Comparison of ENCODE assay signal across 22 mouse cellular contexts in the genomic region with DNA sequence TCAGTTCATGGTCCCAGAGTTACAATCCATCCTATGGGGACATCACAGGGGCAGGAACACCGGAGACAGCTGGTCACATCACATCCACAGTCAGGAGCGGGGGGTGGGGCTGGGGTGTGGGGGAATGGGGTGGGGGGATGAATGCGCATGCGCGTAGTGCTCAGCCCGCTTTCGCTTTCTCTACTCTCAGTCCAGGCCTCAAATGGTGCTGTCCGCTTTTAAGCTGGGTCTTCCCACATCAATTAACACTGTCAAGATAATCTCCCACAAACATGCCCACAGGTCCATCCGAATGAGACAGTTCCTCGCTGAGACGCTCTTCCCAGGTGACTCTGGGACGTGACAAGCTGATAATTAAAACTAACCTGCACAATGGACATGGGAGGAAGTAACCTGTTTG. TPM values are rescaled to one million over a fixed set of nuclear protein-coding genes. Genes with fewer than 3 reads are reported as not detected.
DNase-seq lines count a peak whose midpoint lies in the region; ATAC-seq and TF ChIP-seq lines count a peak whose summit lies in the region.
"Had no signal": no experiment of that assay in that cellular context is flagged by ENCODE, and none has a peak within 500 bp of the region (broad histone marks: within the 10 kb centered on the region; RNA-seq: fewer than 3 reads in every experiment).

No protein-coding gene starts in this region.

- H3K4me3 ChIP-seq in testis, adult 2 months (ENCODE audit: control insufficient read depth, low read depth, low read length), result peak overlapping the region; percentile 57
- H3K4me3 ChIP-seq in intestine, embryonic 16.5 days (ENCODE audit: low read length), result no peak overlapping the region
- H3K4me3 ChIP-seq: embryonic facial prominence, embryonic 15.5 days; erythroblast, embryonic 14.5 days; forebrain, embryonic 10.5 days; gastrocnemius, adult 2 months; heart, embryonic 12.5 days; hindbrain, embryonic 10.5 days; hindbrain, embryonic 15.5 days had no signal

- no peak for TF ChIP-seq CTCF in testis, adult 2 months (IDR thresholded peaks at IDR 0.05; ENCODE audit: control insufficient read depth, insufficient read depth, insufficient replicate concordance, low read depth, low read length)

- 76% methylated on average over 12 of the region's 12 CpGs for WGBS in intestine, embryonic 16.5 days

- H3K4me1 ChIP-seq in testis, adult 2 months (ENCODE audit: control insufficient read depth, insufficient read depth, low read length), result peaks cover 29% of the 10 kb centered on the region
- 0 out of 2 replicates have a peak, but pooled peaks cover 3% of the 10 kb centered on the region for H3K4me1 ChIP-seq in intestine, embryonic 16.5 days (ENCODE audit: control insufficient read depth, insufficient read depth, low read length)
- H3K4me1 ChIP-seq: hindbrain, embryonic 15.5 days had no signal

- H3K9me3 ChIP-seq in intestine, embryonic 16.5 days (ENCODE audit: control insufficient read depth, low read length), result no peaks in the 10 kb centered on the region
- H3K9me3 ChIP-seq: embryonic facial prominence, embryonic 15.5 days; forebrain, embryonic 10.5 days; hindbrain, embryonic 15.5 days had no signal

- no peaks in the 10 kb centered on the region for H3K36me3 ChIP-seq in testis, adult 2 months (ENCODE audit: control insufficient read depth, insufficient read depth, low read length)
- no peaks in the 10 kb centered on the region for H3K36me3 ChIP-seq in intestine, embryonic 16.5 days (ENCODE audit: control insufficient read depth, insufficient read depth, low read length)
- H3K36me3 ChIP-seq: embryonic facial prominence, embryonic 15.5 days; forebrain, embryonic 10.5 days; heart, embryonic 12.5 days; hindbrain, embryonic 10.5 days; hindbrain, embryonic 15.5 days had no signal

- no peaks in the 10 kb centered on the region for H3K27me3 ChIP-seq in testis, adult 2 months (ENCODE audit: control insufficient read depth, insufficient read depth, low read length)
- H3K27me3 ChIP-seq in intestine, embryonic 16.5 days (replicated peaks; ENCODE audit: control insufficient read depth, insufficient read depth, low read length), result no peaks in the 10 kb centered on the region
- H3K27me3 ChIP-seq: hindbrain, embryonic 15.5 days; Patski had no signal

- no peak for DNase-seq in testis, postnatal 10 days (ENCODE audit: low spot score)
- peak; percentile 65 for DNase-seq in CD4-positive, CD25-positive, alpha-beta regulatory T cell, adult 2 months (ENCODE audit: low read depth, low spot score)
- DNase-seq in R1 (ENCODE audit: low read depth, low spot score), result peak; percentile 33
- no peak for DNase-seq in kidney, adult 11 months
- DNase-seq: adrenal gland, adult 8-10 months; cerebellum, adult 11 months; cerebellum, adult 8-10 months; embryo, embryonic 11 days; gastrocnemius, adult 2 months; gastrocnemius, postnatal 25 days had no signal

- no peak overlapping the region for H3K4me2 ChIP-seq in intestine, embryonic 16.5 days (ENCODE audit: low read depth, low read length)
- H3K4me2 ChIP-seq: embryonic facial prominence, embryonic 15.5 days; heart, embryonic 12.5 days; hindbrain, embryonic 15.5 days had no signal

- no peak overlapping the region for H3K27ac ChIP-seq in testis, adult 2 months (ENCODE audit: control insufficient read depth, insufficient read depth, low read depth, low read length)
- H3K27ac ChIP-seq in intestine, embryonic 16.5 days (ENCODE audit: low read length), result no peak overlapping the region
- H3K27ac ChIP-seq: embryonic facial prominence, embryonic 15.5 days; forebrain, embryonic 10.5 days; gastrocnemius, adult 2 months; hindbrain, embryonic 10.5 days; hindbrain, embryonic 15.5 days had no signal

- TF ChIP-seq POLR2A in testis, adult 2 months (IDR thresholded peaks at IDR 0.05; ENCODE audit: control insufficient read depth, low read depth, low read length), result no peak

- no peak overlapping the region for H3K9ac ChIP-seq in intestine, embryonic 16.5 days (ENCODE audit: low read depth, low read length)
- H3K9ac ChIP-seq: embryonic facial prominence, embryonic 15.5 days; heart, embryonic 12.5 days; hindbrain, embryonic 15.5 days had no signal

- ATAC-seq in intestine, embryonic 16.5 days, result no peak
- ATAC-seq: forebrain, embryonic 14.5 days; Patski had no signal

RNA-seq across cellular contexts. Expression of a gene that starts 15.2 kb away (rescaled TPM):
- polyA plus RNA-seq in testis, adult 2 months (2012; rRNA removed), result 148 and 150 TPM in 2 replicates
- polyA plus RNA-seq in intestine, embryonic 16.5 days (2015; fragmentation: Nextera tagmentation; extraction: Ambion mirVana), result not detected in 2 replicates
- polyA plus RNA-seq: brain, embryonic 14.5 days; embryonic facial prominence, embryonic 11.5 days; embryonic facial prominence, embryonic 15.5 days; erythroblast, embryonic 14.5 days; forebrain, embryonic 10.5 days; forebrain, embryonic 14.5 days; heart, embryonic 12.5 days; hindbrain, embryonic 10.5 days; hindbrain, embryonic 15.5 days; Patski had no signal

Comparison
In these comparisons a context has a peak if more than half of its experiments do, and no peak if none do; other contexts are left out.
1. DNase-seq: peak in CD4-positive, CD25-positive, alpha-beta regulatory T cell, adult 2 months (single experiment) and R1 (single experiment); none in testis, postnatal 10 days (single experiment) and kidney, adult 11 months (single experiment).
2. RNA of a gene that starts 15.2 kb away (polyA plus RNA-seq): 148 to 150 TPM in testis, adult 2 months; not detected in intestine, embryonic 16.5 days; every median in the first group is over 100 times any median in the second.